Mouse (Mus musculus): ENCODE data around the gene Coa4.
"Not testable (repeated sequence)": the region's sequence is repeated elsewhere in the genome, so short reads cannot be mapped to it uniquely, and the experiment has no call there.

The Coa4 gene

DNA sequence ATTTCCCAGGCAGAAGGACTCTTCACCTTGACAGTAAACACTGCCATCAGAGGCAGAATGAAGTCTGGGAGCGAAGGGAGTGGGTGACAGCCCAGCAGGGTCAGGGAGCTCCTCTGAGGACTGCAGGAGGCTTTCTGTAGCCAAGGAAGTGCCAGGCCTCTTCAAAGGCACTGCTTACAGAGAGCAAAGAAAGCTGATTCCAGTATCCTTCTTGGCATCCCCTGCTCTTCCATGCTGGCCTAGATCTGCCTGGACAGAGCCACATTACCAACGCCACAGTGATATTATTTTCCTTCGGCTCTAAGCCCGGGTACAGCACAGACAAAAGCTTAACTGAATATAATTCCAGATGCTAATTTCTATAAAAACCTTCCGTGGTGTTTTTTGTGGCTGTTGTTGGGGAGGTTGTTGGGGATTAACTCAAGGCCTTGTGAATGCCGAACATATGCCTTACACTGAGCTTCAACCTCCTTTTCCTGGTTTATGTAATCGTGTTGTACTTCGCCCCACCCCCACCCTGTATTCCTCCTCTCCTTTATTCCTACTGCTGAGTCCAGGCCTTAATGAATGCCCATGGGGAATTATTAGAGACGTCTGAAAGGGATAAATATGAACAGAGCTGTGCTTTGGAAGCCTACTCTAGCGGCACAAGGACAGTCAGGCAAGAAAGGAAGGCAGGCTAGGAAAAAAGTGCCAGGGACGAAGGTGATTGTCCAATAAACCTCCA is 25.2 kb downstream of the Coa4 start:
- DNase-seq (ENCODE audit: low spot score): no peak

DNA sequence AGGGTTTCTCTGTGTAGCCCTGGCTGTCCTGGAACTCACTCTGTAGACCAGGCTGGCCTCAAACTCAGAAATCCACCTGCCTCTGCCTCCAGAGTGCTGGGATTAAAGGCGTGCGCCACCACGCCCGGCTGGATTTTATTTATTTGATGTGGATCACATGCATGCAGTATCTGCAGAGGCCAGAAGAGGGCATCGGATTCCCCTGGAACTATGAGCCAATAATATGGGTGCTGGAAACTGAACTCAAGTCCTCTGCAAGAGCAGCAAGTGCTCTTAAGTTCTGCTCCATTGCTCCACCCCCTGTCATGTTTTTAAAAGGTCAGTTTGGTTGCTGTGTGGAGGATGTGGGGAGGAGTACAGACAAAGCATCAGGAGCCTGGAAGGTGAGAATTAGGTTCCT is 30.4 kb downstream of the Coa4 start:
- DNase-seq (ENCODE audit: low spot score): not testable (repeated sequence)

DNA sequence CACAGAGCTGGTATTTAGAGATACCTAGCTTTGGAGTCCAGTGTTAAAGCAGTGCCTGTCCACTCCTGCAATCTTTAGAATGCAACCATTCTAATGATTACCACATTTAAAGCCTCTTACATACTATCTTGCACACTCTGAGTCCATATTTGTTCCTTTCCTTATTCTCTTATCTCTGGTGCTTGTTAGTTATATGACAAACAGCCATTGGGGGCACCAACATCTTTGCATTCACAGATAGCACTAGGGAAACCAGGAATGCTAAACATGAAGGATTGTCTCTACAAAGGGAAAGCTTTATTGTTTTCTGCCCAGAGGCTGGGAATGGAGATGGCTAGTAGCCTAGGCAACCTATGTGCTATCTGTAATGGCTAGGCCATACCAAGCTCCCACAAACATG is 33.0 kb downstream of the Coa4 start:
- no peak for DNase-seq (ENCODE audit: low spot score)

DNA sequence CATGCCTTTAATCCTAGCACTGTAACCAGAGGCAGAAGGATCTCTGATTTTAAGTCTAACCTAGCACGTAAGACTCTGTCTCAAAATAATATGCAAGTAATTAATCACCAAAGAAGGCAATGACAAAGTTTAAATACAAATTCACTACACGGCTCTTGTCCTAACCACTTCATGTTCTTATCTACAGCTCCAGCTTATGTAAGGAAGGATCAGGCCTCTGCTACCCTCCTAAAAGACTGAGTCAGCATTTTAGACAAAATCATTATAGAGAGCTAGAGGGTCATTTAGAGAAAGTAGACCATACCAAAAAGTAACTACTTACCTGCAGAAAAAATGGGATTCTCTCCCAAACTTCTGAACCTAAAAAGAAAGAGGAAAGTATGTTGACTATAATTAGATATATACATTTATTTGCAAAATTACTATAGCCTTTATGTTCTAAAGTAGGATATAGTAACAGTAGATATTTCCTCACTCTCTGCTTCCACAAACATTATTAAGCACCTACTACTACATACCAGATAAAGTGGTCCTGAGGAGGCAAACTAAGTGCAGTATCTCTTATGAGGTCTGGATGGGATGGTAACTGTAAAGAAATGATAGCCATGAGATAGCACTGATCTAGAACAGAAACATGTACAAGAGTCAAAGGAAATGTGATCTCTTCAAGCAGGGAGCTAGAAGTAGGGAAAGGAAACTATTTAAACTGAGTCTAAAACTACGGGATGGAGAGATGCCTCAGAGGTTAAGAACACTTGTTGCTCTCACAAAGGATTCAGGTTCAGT is 34.3 kb downstream of the Coa4 start:
- no peak for DNase-seq (ENCODE audit: low spot score)

DNA sequence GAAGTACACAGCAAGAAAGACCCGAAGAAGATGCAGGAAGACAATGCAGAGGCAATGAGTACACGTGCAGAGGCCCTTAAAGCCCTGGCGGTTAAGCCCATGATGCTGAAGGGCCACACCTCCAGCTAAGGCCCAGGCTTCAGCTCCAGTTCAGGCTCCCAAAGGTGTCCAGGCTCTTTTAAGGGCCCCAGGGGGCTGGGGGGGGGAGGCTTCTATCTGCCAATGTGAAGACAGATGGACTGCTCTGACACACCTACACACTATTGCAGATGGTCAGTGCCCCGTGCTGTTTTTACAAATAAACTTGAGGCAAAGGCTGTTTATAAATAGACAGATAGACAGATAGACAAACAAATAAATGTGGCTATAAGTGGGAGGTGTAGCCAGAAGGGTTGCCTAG is 35.2 kb downstream of the Coa4 start:
- no peak for DNase-seq (ENCODE audit: low spot score)

DNA sequence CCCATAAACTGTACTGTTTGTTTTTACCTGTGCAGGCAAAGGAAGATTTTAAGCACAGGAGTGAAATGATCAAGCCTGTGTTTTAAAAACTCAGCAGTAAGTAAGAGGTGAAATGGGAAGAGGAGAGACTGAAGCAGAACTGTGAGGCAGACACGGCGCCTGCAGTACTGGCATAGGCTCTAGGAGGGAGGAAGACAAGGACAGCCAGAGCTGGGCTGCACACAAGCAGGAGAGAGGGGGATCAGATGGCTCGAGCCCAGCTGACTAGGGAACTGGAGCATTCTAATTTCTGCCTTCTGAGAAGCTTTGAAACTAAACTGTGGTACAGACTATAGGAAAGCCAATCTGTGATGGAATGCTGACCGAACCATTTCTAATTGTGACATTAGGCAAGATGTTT is 35.8 kb downstream of the Coa4 start:
- DNase-seq (ENCODE audit: low spot score): no peak

DNA sequence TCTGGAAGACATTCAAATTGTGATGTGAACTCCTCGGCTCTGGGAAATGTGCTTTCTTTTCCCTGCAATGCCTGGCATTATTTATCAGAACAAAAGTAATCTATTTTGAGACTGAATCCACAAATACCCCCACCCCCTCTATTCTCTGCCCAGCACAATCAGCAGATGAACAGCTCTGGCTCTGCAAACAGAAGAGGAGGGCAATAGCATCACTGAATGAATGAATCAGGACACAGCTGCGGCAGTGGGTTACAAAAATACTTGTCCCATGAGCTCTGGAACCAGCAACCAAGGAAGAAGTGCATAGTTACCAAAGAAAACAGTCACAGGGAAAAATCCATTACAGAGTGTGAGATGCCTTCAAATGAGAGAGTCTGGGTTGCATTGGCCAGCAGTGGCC is 41.9 kb downstream of the Coa4 start:
- peak; percentile 17 for DNase-seq (ENCODE audit: low spot score)

DNA sequence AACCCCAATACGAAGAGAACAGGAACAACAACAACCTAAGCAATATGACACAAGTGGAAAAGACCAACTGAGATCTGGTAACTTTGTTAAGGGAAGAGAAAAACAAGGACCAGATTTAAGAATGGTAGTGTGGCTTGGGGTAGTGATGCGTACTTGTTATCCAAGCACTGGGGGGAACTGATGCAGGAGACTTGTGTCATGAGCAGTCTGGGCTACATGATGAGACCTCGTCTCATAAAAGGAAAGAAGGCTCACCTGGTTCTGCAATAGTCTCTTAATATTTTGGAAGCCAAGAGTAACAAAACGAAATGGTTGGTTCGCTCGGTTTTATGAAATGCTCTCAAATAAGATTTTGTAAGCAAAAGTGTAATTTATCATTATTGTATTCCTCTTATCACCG is 45.4 kb downstream of the Coa4 start:
- no peak for DNase-seq (ENCODE audit: low spot score)

DNA sequence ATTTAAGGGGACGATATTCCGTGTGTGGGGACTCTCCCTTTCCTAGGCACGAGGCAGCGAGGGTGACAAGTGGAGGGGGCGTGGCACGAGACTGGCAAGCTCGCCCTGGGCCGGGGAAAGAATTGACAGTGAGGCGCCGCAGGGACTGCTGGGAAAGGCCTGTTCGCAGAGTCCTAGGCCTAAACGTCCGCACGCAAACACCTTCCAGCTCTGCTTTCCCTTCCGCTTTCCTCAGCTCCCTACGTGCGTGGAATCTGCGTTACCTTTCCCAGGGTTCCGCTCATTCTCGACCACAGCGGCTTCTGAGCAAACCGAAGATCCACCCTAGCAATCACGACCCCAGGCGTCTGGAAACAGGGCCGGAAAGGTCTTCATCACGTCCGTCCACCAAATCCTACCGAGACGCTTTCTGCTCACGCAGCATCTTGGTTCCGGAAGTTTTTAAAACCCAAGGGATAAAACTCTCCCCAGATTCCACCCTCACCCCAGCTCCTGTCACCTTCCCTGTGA is 45.9 kb downstream of the Coa4 start:
- peak; percentile 89 for DNase-seq (ENCODE audit: low spot score)

DNA sequence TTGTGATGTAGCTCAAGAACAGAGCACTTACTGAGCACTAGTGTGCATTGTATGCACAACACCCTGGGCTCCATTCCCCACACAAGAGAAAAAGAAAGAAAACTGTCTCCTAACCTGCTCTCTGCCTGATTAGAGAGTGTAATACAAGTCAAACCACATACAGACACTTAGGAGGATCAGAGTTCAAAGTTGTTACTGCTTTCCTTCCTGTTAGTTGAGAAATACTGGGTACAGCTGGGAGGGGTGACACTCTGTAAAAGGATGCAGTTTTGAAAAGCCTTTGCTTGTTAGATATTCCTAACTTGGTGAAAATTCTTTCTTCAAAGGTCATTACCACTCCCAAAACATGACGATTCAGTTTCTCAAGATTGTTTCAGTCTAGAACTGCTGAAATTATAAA is 52.9 kb downstream of the Coa4 start:
- DNase-seq (ENCODE audit: low spot score): no peak
